Mouse (Mus musculus): ENCODE results near the gene Slc4a3.

Slc4a3 gene

DNA sequence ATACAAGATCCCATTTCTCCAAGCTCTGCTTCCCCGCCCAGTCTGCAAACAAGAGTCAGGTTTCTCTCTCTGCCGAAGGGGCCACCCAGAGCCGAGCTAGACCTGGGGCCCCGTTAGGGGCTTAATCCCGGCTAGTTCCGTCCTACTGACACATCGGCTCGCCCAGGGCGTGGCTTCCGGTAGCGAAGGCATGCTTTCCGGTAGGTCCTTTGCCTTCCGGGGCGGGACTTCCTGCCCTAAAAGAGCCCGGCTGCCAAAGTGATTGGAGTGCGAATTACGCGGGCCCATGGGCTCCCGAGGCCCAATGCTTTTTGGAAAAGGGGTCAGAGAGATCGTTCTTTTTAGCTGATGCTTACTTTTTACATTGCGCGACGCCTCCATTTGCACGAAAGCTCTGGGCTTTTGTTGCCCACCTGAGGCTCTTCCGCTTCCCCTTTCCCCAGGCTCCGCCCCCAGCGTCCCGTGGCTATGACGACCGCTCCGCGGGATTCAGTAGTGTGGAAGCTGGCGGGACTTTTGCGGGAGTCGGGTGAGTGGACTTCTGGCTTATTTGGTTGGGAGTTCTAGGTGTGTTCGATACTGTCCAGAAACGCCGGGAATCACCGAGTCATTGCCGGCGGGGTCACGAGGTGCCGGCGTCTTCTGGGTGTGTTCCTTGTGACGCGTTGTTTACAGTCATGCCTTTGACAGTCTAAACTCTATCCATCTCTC, 24.6 kb upstream of the Slc4a3 start, which contains the start of gene Stk11ip:
Stk11ip (plus strand) TSS at position 209 of the 711 bp plus-strand sequence.
- DNase-seq (ENCODE audit: low read depth, low spot score): peak; percentile 97

GRCm38 (mm10) chr1:75524679-75525078, 21.4 kb upstream of the Slc4a3 start:
- no peak for DNase-seq (ENCODE audit: low read depth, low spot score)

DNA sequence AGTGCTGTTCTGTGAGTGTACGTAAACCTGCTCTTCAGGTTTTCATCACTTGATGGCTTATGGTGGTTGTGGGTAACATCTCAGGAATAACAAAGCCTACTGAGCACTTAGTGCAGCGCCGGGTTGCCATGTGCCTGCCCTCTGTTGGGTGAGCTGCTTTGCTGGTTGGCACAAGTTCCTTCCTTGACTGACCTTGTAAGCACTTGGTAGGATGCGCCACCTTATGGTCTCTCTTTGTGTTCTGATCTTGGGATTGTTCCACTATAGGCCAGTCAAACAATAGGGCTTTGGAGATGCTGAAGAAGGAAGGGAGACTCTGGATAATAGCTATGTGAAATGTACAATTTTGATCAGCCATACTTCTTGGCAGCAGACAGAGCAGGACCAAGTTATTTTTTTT, 15.5 kb upstream of the Slc4a3 start:
- no peak for DNase-seq (ENCODE audit: low read depth, low spot score)

DNA sequence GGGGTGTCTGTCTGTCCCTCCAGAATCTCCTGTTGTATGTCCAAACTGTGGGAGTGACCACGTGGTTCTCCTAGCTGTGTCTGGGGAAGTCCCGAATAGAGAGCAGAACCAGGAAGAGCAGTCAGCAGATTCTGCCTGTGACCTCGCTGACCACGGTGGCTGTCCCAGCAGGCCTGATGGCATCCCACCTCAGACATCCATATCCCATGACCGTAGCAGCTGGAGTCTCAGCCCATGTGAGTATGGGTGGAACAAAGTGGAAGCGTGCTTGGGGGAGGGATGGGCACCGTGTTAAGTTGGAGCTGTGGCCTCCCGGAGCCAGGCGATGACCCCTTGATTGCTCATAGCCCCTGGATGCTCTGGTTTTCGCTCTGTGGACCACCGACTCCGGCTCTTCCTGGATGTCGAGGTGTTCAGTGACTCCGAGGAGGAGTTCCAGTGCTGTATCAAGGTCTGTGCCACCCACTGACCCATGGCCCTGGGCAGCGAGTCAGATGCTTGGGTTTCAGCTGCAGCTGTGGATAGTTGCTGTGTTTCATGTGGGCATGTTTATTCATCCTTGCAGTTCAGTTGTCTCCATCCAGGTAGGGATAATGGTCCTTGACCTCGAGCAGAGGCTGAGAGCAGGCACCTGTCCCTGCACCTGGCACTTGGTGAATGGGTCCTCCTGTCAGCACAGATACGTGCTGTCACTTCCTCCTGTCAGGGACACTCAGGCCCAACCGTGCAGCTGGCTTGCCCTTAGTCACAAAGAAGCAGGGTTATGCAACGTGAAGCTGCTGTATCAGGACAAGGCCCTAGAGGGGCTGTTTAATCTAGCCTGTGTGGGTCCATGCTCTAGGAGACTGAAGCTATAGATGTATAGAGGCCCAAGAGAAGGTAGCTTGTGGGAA, 13.5 kb upstream of the Slc4a3 start:
- DNase-seq (ENCODE audit: low read depth, low spot score): no peak

GRCm38 (mm10) chr1:75533325-75534252, 12.5 kb upstream of the Slc4a3 start:
- DNase-seq (ENCODE audit: low read depth, low spot score): no peak

DNA sequence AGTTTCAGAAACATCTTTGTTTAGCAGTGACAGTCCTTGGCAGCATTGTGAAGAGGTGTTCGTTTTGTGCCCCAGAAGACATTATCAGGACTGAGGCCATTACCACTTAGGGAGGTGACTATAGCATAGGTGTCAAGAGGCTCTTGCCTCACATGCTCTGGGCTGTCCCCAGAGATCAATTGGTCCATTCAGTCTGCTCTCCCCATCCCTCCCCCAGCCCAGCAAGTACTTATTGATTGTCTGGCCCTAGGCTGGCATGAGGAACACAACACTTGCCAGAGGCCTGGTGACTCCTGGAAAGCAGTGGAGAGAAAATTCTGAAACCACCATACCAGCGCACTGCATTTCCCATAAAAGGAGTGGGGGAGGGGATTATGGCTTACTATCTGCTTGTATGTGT, 8.5 kb upstream of the Slc4a3 start:
- DNase-seq (ENCODE audit: low read depth, low spot score): no peak

GRCm38 (mm10) chr1:75538597-75539190, 7.4 kb upstream of the Slc4a3 start:
- no peak for DNase-seq (ENCODE audit: low read depth, low spot score)

DNA sequence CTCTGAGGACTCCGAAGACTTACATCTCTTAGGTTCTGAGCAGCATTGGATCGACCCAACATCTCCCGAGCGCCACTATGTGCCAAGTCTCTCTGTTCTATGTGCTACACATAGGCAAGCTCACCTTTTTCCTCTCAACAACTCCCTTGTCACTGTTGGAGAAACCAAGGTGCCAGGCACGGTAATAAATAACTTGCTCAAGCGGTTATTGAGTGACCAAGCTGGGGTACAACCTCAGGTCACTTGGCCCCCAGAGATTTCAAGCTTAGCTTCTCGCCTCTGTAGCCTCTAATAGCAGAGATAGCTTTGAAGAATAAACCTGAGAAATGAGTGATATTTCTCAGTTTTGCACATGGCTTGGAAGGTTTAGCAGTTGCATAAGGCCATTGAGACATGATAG, 4.6 kb upstream of the Slc4a3 start:
- DNase-seq (ENCODE audit: low read depth, low spot score): no peak

- DNase-seq (ENCODE audit: low read depth, low spot score): no peak
These were observed 1.7 kb upstream of the Slc4a3 start for GRCm38 (mm10) chr1:75544351-75544750.

GRCm38 (mm10) chr1:75547351-75547750, 1.3 kb downstream of the Slc4a3 start:
- no peak for DNase-seq (ENCODE audit: low read depth, low spot score)

- DNase-seq (ENCODE audit: low read depth, low spot score): no peak
These were observed 2.0 kb downstream of the Slc4a3 start for GRCm38 (mm10) chr1:75548083-75548482.

DNA sequence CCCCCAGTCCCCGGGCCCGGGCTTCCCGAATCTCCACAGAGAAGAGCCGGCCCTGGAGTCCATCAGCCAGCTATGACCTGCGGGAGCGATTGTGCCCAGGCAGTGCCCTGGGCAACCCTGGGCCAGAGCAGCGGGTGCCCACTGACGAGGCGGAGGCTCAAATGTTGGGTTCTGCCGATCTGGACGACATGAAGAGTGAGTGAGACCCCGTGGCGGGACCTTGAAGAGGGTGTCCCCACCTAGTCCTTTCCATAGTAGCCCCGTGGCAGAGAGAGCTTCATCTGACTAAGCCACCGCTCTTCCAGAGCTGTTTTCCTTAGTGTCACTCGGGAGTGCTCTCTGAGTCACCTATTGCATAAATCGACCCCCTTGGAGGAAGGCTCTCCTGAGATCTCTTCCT, 2.8 kb downstream of the Slc4a3 start:
- DNase-seq (ENCODE audit: low read depth, low spot score): peak; percentile 13

GRCm38 (mm10) chr1:75549289-75550279, 3.5 kb downstream of the Slc4a3 start:
- no peak for DNase-seq (ENCODE audit: low read depth, low spot score)

DNA sequence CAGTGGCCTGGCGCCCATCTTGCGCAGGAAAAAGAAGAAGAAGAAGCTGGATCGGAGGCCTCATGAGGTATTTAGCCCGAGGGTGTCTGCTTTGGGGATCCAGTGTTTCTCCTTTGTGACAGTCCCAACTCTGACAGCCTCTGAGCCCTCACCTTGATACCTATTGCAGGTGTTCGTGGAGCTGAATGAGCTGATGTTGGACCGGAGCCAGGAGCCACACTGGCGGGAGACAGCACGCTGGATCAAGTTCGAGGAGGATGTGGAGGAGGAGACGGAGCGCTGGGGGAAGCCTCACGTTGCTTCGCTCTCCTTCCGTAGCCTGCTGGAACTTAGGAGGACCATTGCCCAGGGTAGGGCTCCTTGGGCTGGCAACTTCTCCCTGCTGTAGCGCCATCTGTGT, 4.5 kb downstream of the Slc4a3 start:
- no peak for DNase-seq (ENCODE audit: low read depth, low spot score)

DNA sequence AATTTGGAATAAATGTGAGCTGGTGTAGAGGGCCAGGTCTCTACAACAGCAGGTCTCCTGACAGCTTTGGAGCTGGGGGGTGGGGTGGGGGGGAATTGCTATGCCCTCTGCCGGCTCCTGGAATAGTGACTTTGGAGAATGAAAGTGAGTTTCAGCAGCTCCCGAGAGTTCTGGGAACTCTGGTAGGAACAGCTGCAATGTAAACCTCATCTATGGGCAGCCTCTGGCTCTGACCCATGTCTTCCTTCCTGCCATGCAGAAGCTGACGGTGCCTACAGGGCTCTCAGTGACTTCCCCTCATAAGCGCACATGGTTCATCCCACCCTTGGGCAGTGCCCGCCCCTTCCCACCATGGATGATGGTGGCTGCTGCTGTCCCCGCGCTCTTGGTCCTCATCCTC, 9.6 kb downstream of the Slc4a3 start:
- DNase-seq (ENCODE audit: low read depth, low spot score): no peak

GRCm38 (mm10) chr1:75556143-75556781, 10.2 kb downstream of the Slc4a3 start:
- no peak for DNase-seq (ENCODE audit: low read depth, low spot score)

DNA sequence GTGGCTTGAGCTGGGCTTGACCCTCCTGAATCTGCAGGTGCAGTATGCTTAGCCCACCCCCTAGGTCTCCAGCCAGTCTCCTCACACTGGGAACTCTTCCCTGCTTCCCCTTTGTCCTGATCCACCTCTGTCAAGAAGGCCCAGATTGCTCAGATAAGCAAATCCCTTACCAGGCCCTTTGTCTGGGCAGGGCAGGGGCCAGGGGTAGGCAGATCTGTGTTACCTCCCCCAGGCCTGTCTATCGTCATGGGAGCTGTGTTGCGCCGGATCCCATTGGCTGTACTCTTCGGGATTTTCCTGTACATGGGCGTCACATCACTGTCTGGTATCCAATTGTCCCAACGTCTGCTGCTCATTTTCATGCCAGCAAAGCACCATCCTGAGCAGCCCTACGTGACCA, 11.0 kb downstream of the Slc4a3 start:
- peak; percentile 56 for DNase-seq (ENCODE audit: low read depth, low spot score)

- no peak for DNase-seq (ENCODE audit: low read depth, low spot score)
These were observed 12.5 kb downstream of the Slc4a3 start for GRCm38 (mm10) chr1:75558388-75559178.
